Comparison of ENCODE assay signal across 8 mouse cellular contexts in genomic region chr17:52182706-52183105, GRCm38 (mm10).
A peak's percentile ranks its signal among the peaks of the same experiment; 100 is the strongest.
DNase-seq lines count a peak whose midpoint lies in the region; TF ChIP-seq lines count a peak whose summit lies in the region.
"Had no signal": no experiment of that assay in that cellular context is flagged by ENCODE, and none has a peak within 500 bp of the region (broad histone marks: within the 10 kb centered on the region; RNA-seq: fewer than 3 reads in every experiment).

No protein-coding gene starts in this region.

- H3K36me3 ChIP-seq in MEL (ENCODE audit: control insufficient read depth in 1 of 2, insufficient read depth in 2 of 2, low read length in 2 of 2) = no peaks in the 10 kb centered on the region
- H3K36me3 ChIP-seq: lung, embryonic 15.5 days had no signal

- H3K27ac ChIP-seq in MEL (ENCODE audit: control insufficient read depth, low read depth, low read length) = no peak overlapping the region
- H3K27ac ChIP-seq: lung, embryonic 15.5 days had no signal

- H3K79me2 ChIP-seq in MEL (ENCODE audit: control insufficient read depth, insufficient read depth, low read length, poor library complexity) = no peaks in the 10 kb centered on the region

- DNase-seq in layer of hippocampus, postnatal 10 days (ENCODE audit: low spot score in 2 of 2) = peak; percentile 16 to 22
- no peak for DNase-seq in layer of hippocampus, postnatal 36 days
- peak; percentile 3 for DNase-seq in MEL (ENCODE audit: low read depth, low spot score)
- peak; percentile 5 for DNase-seq in adrenal gland, postnatal 25 days
- peak; percentile 30 for DNase-seq in kidney, postnatal 14 days
- peak; percentile 23 for DNase-seq in spleen, adult 12 weeks (ENCODE audit: low spot score)
- no peak for DNase-seq in cerebellum, adult 11-12 months

- no peak for TF ChIP-seq POLR2A in MEL (IDR thresholded peaks at IDR 0.05; ENCODE audit: control insufficient read depth in 1 of 2, insufficient read depth in 1 of 2, low read depth in 1 of 2, low read length in 2 of 2, poor library complexity in 1 of 2)

- TF ChIP-seq CTCF in MEL (IDR thresholded peaks at IDR 0.05 in 2 of 3, conservative IDR thresholded peaks at IDR 0.05 in 1 of 3; ENCODE audit: control insufficient read depth in 1 of 3, insufficient read depth in 1 of 3, low read depth in 2 of 3, low read length in 3 of 3, poor library complexity in 1 of 3, severe bottlenecking in 1 of 3) = peak in 2 of 3 experiments; percentile 12 to 15; a peak in 2 of 6 replicates

- no peaks in the 10 kb centered on the region for H3K27me3 ChIP-seq in MEL (ENCODE audit: control insufficient read depth in 1 of 2, insufficient read depth in 2 of 2, low read length in 2 of 2)
- H3K27me3 ChIP-seq: lung, embryonic 15.5 days had no signal

- H3K9me3 ChIP-seq in MEL (replicated peaks; ENCODE audit: insufficient read depth, low read length) = no peaks in the 10 kb centered on the region
- H3K9me3 ChIP-seq: lung, embryonic 15.5 days had no signal

- no peak overlapping the region for H3K4me3 ChIP-seq in MEL (ENCODE audit: control insufficient read depth in 1 of 2, insufficient read depth in 1 of 2, low read depth in 2 of 2, low read length in 2 of 2)
- H3K4me3 ChIP-seq: lung, embryonic 15.5 days had no signal

- H3K9ac ChIP-seq in MEL (ENCODE audit: control insufficient read depth, low read depth, low read length, poor library complexity, severe bottlenecking) = no peak overlapping the region
- H3K9ac ChIP-seq: lung, embryonic 15.5 days had no signal

- TF ChIP-seq EP300 in MEL (IDR thresholded peaks at IDR 0.05; ENCODE audit: low read depth in 1 of 2, low read length in 2 of 2) = no peak

- TF ChIP-seq RAD21 in MEL (IDR thresholded peaks at IDR 0.05; ENCODE audit: low read depth, low read length) = peak; percentile 22

- H3K4me1 ChIP-seq in MEL (ENCODE audit: control insufficient read depth in 1 of 2, insufficient read depth in 2 of 2, low read length in 2 of 2) = no peaks in the 10 kb centered on the region
- H3K4me1 ChIP-seq: lung, embryonic 15.5 days had no signal

TF ChIP-seq in MEL, 35 proteins besides CTCF, POLR2A, EP300 and RAD21:
- TF ChIP-seq CHD2 (IDR thresholded peaks at IDR 0.05; ENCODE audit: low read length) (no peak), SMC3 (IDR thresholded peaks at IDR 0.05; ENCODE audit: low read depth, low read length) (peak; percentile 17; the same call in 1 of the 2 replicates), USF1 (IDR thresholded peaks at IDR 0.05; ENCODE audit: low read depth, low read length) (no peak)

Comparison
In these comparisons a context has a peak if more than half of its experiments do, and no peak if none do; other contexts are left out.
1. DNase-seq: peak in layer of hippocampus, postnatal 10 days (2 of 2), MEL (single experiment), adrenal gland, postnatal 25 days (single experiment), kidney, postnatal 14 days (single experiment) and spleen, adult 12 weeks (single experiment); none in layer of hippocampus, postnatal 36 days (0 of 2) and cerebellum, adult 11-12 months (single experiment).